ENCODE assay signal across 8 mouse cellular contexts in genomic region chr1:53851334-53851733, GRCm38 (mm10).
DNase-seq lines count a peak whose midpoint lies in the region; ATAC-seq lines count a peak whose summit lies in the region.

No protein-coding gene starts in this region.

- no peak overlapping the region for H3K4me2 ChIP-seq in forebrain, embryonic 16.5 days (ENCODE audit: low read length)

- no peak overlapping the region for H3K4me3 ChIP-seq in forebrain, embryonic 16.5 days (replicated peaks; ENCODE audit: low read length)

- intact Hi-C loops in heart, postnatal 10 days (cut with DNase I), result no loop called here
- intact Hi-C loops in gastrocnemius, postnatal 14 days (cut with DNase I; ENCODE audit: low total_unique reads), result no loop called here

- no peaks in the 10 kb centered on the region for H3K9me3 ChIP-seq in forebrain, embryonic 16.5 days (ENCODE audit: control insufficient read depth, low read length)

- no peak overlapping the region for H3K27ac ChIP-seq in forebrain, embryonic 16.5 days (ENCODE audit: low read length)

- no peaks in the 10 kb centered on the region for H3K27me3 ChIP-seq in forebrain, embryonic 16.5 days (replicated peaks; ENCODE audit: control insufficient read depth, insufficient read depth, low read length)

- ATAC-seq in megakaryocyte, adult 5-6 weeks (ENCODE audit: poor library complexity, severe bottlenecking), result peak; percentile 79
- ATAC-seq in forebrain, embryonic 16.5 days, result no peak
- ATAC-seq in erythroid progenitor cell, adult 5-6 weeks (replicated peaks; ENCODE audit: low FRiP score, poor library complexity, severe bottlenecking), result no peak

- peak; percentile 67 for DNase-seq in layer of hippocampus, adult 9-11 months
- DNase-seq in layer of hippocampus, postnatal 36 days, result no peak
- peak; percentile 50 to 55 for DNase-seq in heart, postnatal 10 days
- peak; percentile 57 to 69 for DNase-seq in thymus, postnatal 36 days
- no peak for DNase-seq in gastrocnemius, postnatal 14 days

- H3K4me1 ChIP-seq in forebrain, embryonic 16.5 days (replicated peaks; ENCODE audit: control insufficient read depth, insufficient read depth, low read length), result no peaks in the 10 kb centered on the region

- whole genome bisulfite sequencing in forebrain, embryonic 16.5 days, result 81% methylated on average over 8 of the region's 8 CpGs

- no peak overlapping the region for H3K9ac ChIP-seq in forebrain, embryonic 16.5 days (replicated peaks; ENCODE audit: low read depth, low read length)

- no peaks in the 10 kb centered on the region for H3K36me3 ChIP-seq in forebrain, embryonic 16.5 days (ENCODE audit: control insufficient read depth, insufficient read depth)

Comparison
In these comparisons a context has a peak if more than half of its experiments do, and no peak if none do; other contexts are left out.
1. DNase-seq: peak in layer of hippocampus, adult 9-11 months (single experiment), heart, postnatal 10 days (2 of 2) and thymus, postnatal 36 days (2 of 2); none in layer of hippocampus, postnatal 36 days (0 of 2) and gastrocnemius, postnatal 14 days (single experiment).